Mouse (Mus musculus): Measurements from ENCODE around the gene Adam23. TPM values are rescaled to one million over a fixed set of nuclear protein-coding genes. Genes with fewer than 3 reads are reported as not detected.

Adam23 gene
- total and polyA plus RNA-seq, 3 experiments: 1.0 to 1.7 (median 1.4) TPM

- no peaks in the 10 kb centered on the region for H3K36me3 ChIP-seq (ENCODE audit: control insufficient read depth, insufficient read depth, low read length)
- H3K79me2 ChIP-seq (replicated peaks; ENCODE audit: control insufficient read depth, insufficient read depth, low read length): no peaks in the 10 kb centered on the region
- intact Hi-C loops (cut with DNase I): no loop called here
- no peak overlapping the region for H3K27ac ChIP-seq
- WGBS: 58% methylated on average over 3 of the region's 3 CpGs
- H3K4me3 ChIP-seq: no peak overlapping the region
- H3K4me1 ChIP-seq (ENCODE audit: control insufficient read depth, insufficient read depth, low read length): no peaks in the 10 kb centered on the region
- TF ChIP-seq CTCF (IDR thresholded peaks at IDR 0.05) (no peak), EP300 (IDR thresholded peaks at IDR 0.05; ENCODE audit: insufficient read depth, low read depth, low read length) (no peak), POLR2A (IDR thresholded peaks at IDR 0.05; ENCODE audit: insufficient read depth, low read depth, low read length) (no peak)
- DNase-seq: no peak
- H3K27me3 ChIP-seq (ENCODE audit: control insufficient read depth, insufficient read depth, low read length): no peaks in the 10 kb centered on the region
- no peak overlapping the region for H3K9ac ChIP-seq (ENCODE audit: low read depth, low read length)
Measured at GRCm38 (mm10) chr1:63511416-63511815, 65.7 kb downstream of the Adam23 start.

DNA sequence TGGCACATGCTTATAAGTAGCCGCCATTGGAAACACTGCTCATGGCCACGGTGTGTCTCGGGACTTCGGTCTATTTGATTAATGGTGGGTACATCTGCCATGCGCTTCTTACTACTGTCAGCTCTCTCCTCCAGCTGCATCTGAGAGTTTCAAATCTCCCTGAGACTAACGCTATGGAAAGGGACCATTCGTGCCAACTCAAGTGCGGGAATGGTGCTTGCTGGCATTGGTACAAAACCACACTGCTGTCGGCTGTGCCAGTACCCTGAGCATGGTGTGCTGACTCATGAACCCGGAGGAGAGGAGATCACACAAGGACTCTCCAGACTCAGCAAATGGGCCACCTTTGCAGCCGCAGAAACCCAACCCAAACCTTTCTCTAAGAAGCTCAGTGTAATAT, 72.1 kb downstream of the Adam23 start:
- no peaks in the 10 kb centered on the region for H3K4me1 ChIP-seq (ENCODE audit: control insufficient read depth, insufficient read depth, low read length)
- no peak overlapping the region for H3K9ac ChIP-seq (ENCODE audit: low read depth, low read length)
- TF ChIP-seq POLR2A (IDR thresholded peaks at IDR 0.05; ENCODE audit: insufficient read depth, low read depth, low read length) (no peak), CTCF (IDR thresholded peaks at IDR 0.05) (no peak), EP300 (IDR thresholded peaks at IDR 0.05; ENCODE audit: insufficient read depth, low read depth, low read length) (no peak)
- H3K4me3 ChIP-seq: no peak overlapping the region
- 89% methylated on average over 11 of the region's 11 CpGs for WGBS
- no peaks in the 10 kb centered on the region for H3K27me3 ChIP-seq (ENCODE audit: control insufficient read depth, insufficient read depth, low read length)
- intact Hi-C loops (cut with DNase I): no loop called here
- no peaks in the 10 kb centered on the region for H3K79me2 ChIP-seq (replicated peaks; ENCODE audit: control insufficient read depth, insufficient read depth, low read length)
- no peak overlapping the region for H3K27ac ChIP-seq
- no peak for DNase-seq
- H3K36me3 ChIP-seq (ENCODE audit: control insufficient read depth, insufficient read depth, low read length): no peaks in the 10 kb centered on the region

DNA sequence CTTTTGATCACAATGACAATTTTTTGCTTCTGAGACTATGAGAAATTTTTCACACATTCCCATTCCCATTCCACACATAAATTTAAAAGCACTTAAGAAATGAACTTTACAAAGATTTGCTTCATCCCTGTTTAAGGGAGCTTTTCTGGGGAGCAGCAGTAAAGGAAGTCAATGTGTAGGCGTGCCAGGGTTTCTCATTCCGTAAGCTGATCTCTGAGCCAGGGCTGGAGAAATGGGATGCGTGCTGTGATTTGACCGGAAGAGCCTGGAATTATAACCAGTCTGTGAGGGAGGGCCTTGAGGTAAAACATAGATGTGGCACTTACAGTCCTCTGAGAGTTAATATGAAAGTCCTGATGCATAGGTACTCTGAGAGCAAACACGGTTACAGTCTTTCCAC, 73.1 kb downstream of the Adam23 start:
- Histone ChIP-seq H3K79me2 (replicated peaks; ENCODE audit: control insufficient read depth, insufficient read depth, low read length) (no peaks in the 10 kb centered on the region), H3K27me3 (ENCODE audit: control insufficient read depth, insufficient read depth, low read length) (no peaks in the 10 kb centered on the region), H3K4me3 (no peak overlapping the region), H3K9ac (ENCODE audit: low read depth, low read length) (no peak overlapping the region), H3K36me3 (ENCODE audit: control insufficient read depth, insufficient read depth, low read length) (no peaks in the 10 kb centered on the region), H3K4me1 (ENCODE audit: control insufficient read depth, insufficient read depth, low read length) (no peaks in the 10 kb centered on the region), H3K27ac (no peak overlapping the region)
- intact Hi-C loops (cut with DNase I): no loop called here
- WGBS: 47% methylated on average over 5 of the region's 5 CpGs
- DNase-seq: no peak
- no peak for TF ChIP-seq POLR2A (IDR thresholded peaks at IDR 0.05; ENCODE audit: insufficient read depth, low read depth, low read length)
- TF ChIP-seq CTCF (IDR thresholded peaks at IDR 0.05): no peak
- no peak for TF ChIP-seq EP300 (IDR thresholded peaks at IDR 0.05; ENCODE audit: insufficient read depth, low read depth, low read length)

- Histone ChIP-seq H3K4me3 (no peak overlapping the region), H3K36me3 (ENCODE audit: control insufficient read depth, insufficient read depth, low read length) (no peaks in the 10 kb centered on the region), H3K79me2 (replicated peaks; ENCODE audit: control insufficient read depth, insufficient read depth, low read length) (no peaks in the 10 kb centered on the region), H3K27me3 (ENCODE audit: control insufficient read depth, insufficient read depth, low read length) (no peaks in the 10 kb centered on the region), H3K9ac (ENCODE audit: low read depth, low read length) (no peak overlapping the region), H3K4me1 (ENCODE audit: control insufficient read depth, insufficient read depth, low read length) (no peaks in the 10 kb centered on the region), H3K27ac (no peak overlapping the region)
- intact Hi-C loops (cut with DNase I): no loop called here
- DNase-seq: no peak
- TF ChIP-seq POLR2A (IDR thresholded peaks at IDR 0.05; ENCODE audit: insufficient read depth, low read depth, low read length) (no peak), EP300 (IDR thresholded peaks at IDR 0.05; ENCODE audit: insufficient read depth, low read depth, low read length) (no peak), CTCF (IDR thresholded peaks at IDR 0.05) (no peak)
- 58% methylated on average over 9 of the region's 9 CpGs for WGBS
Measured at GRCm38 (mm10) chr1:63529901-63530300, 84.2 kb downstream of the Adam23 start.

- H3K4me3 ChIP-seq: no peak overlapping the region
- WGBS: 73% methylated on average over 6 of the region's 6 CpGs
- H3K27me3 ChIP-seq (ENCODE audit: control insufficient read depth, insufficient read depth, low read length): no peaks in the 10 kb centered on the region
- no peaks in the 10 kb centered on the region for H3K4me1 ChIP-seq (ENCODE audit: control insufficient read depth, insufficient read depth, low read length)
- H3K9ac ChIP-seq (ENCODE audit: low read depth, low read length): no peak overlapping the region
- intact Hi-C loops (cut with DNase I): no loop called here
- no peak overlapping the region for H3K27ac ChIP-seq
- TF ChIP-seq EP300 (IDR thresholded peaks at IDR 0.05; ENCODE audit: insufficient read depth, low read depth, low read length) (no peak), CTCF (IDR thresholded peaks at IDR 0.05) (no peak), POLR2A (IDR thresholded peaks at IDR 0.05; ENCODE audit: insufficient read depth, low read depth, low read length) (no peak)
- H3K79me2 ChIP-seq (replicated peaks; ENCODE audit: control insufficient read depth, insufficient read depth, low read length): no peaks in the 10 kb centered on the region
- no peak for DNase-seq
- no peaks in the 10 kb centered on the region for H3K36me3 ChIP-seq (ENCODE audit: control insufficient read depth, insufficient read depth, low read length)
Measured at GRCm38 (mm10) chr1:63534271-63534827, 88.7 kb downstream of the Adam23 start.

GRCm38 (mm10) chr1:63539884-63540613, 94.4 kb downstream of the Adam23 start:
- Histone ChIP-seq H3K4me3 (no peak overlapping the region), H3K79me2 (replicated peaks; ENCODE audit: control insufficient read depth, insufficient read depth, low read length) (no peaks in the 10 kb centered on the region), H3K27ac (no peak overlapping the region), H3K4me1 (ENCODE audit: control insufficient read depth, insufficient read depth, low read length) (no peaks in the 10 kb centered on the region), H3K9ac (ENCODE audit: low read depth, low read length) (no peak overlapping the region), H3K36me3 (ENCODE audit: control insufficient read depth, insufficient read depth, low read length) (no peaks in the 10 kb centered on the region), H3K27me3 (ENCODE audit: control insufficient read depth, insufficient read depth, low read length) (no peaks in the 10 kb centered on the region)
- WGBS: 77% methylated on average over 14 of the region's 14 CpGs
- intact Hi-C loops (cut with DNase I): no loop called here
- DNase-seq: no peak
- TF ChIP-seq CTCF (IDR thresholded peaks at IDR 0.05) (no peak), EP300 (IDR thresholded peaks at IDR 0.05; ENCODE audit: insufficient read depth, low read depth, low read length) (no peak), POLR2A (IDR thresholded peaks at IDR 0.05; ENCODE audit: insufficient read depth, low read depth, low read length) (no peak)

Measured in heart, adult 2 months (tissue).